Mouse (Mus musculus) kidney, embryonic 14.5 days (tissue): ENCODE data around the gene Inava. TPM values are rescaled to one million over a fixed set of nuclear protein-coding genes. Genes with fewer than 3 reads are reported as not detected.
A peak's percentile ranks its signal among the peaks of the same experiment; 100 is the strongest.

Experiments
- ATAC-seq: fragments of 200-750 bp; cut with Nextera tagmentation; 2 replicates; pipeline ENCODE4 v1.8.0; 2017; ENCODE audit warnings: moderate number of reproducible peaks, mild to moderate bottlenecking, moderate TSS enrichment, moderate library complexity; ENCODE audit not compliant: low FRiP score, low TSS enrichment
- H3K27ac ChIP-seq: fragments of 300-500 bp; sonication (generic); 2 replicates; pipeline ENCODE4 v1.5.1; 2014; ENCODE audit warnings: low read depth, mild to moderate bottlenecking, low read length, moderate library complexity, mixed read lengths
- H3K27me3 ChIP-seq: fragments of 300-500 bp; sonication (generic); 2 replicates; pipeline ENCODE4 v1.6.1; 2014; ENCODE audit warnings: mild to moderate bottlenecking, low read length; ENCODE audit not compliant: control insufficient read depth, insufficient read depth
- H3K36me3 ChIP-seq: fragments of 300-500 bp; sonication (generic); 2 replicates; pipeline ENCODE4 v1.6.1; 2014; ENCODE audit warnings: low read length, mixed read lengths; ENCODE audit not compliant: control insufficient read depth, insufficient read depth
- H3K4me1 ChIP-seq: fragments of 300-500 bp; sonication (generic); 2 replicates; pipeline ENCODE4 v1.6.1; 2014; ENCODE audit warnings: low read length, mixed read lengths; ENCODE audit not compliant: control insufficient read depth, insufficient read depth
- H3K4me2 ChIP-seq: fragments of 300-500 bp; sonication (generic); replicated peaks from 2 replicates; pipeline ENCODE4 v1.6.1; 2014; ENCODE audit warnings: low read depth, mild to moderate bottlenecking, low read length
- H3K4me3 ChIP-seq: fragments of 300-500 bp; sonication (generic); 2 replicates; pipeline ENCODE4 v1.5.1; 2014; ENCODE audit warnings: mild to moderate bottlenecking, low read length
- H3K9ac ChIP-seq: fragments of 300-500 bp; sonication (generic); 2 replicates; pipeline ENCODE4 v1.6.1; 2014; ENCODE audit warnings: low read depth, mild to moderate bottlenecking, low read length, moderate library complexity
- H3K9me3 ChIP-seq: fragments of 300-500 bp; sonication (generic); 2 replicates; pipeline ENCODE4 v1.6.1; 2016; ENCODE audit warnings: low read length; ENCODE audit not compliant: control insufficient read depth
- WGBS: fragments of 180-500 bp; shearing (Covaris S2); extraction: QIAGEN DNeasy Blood & Tissue Kit; methylation state at CpG from one replicate; pipeline ENCODE4 v1.1.7; 2014; 5-methylcytosine and 5-hydroxymethylcytosine counted together
- polyA plus RNA-seq: library from polyadenylated mRNA; unstranded; fragments of >200 nt; fragmentation: Nextera tagmentation; extraction: Ambion mirVana; gene quantifications from 2 replicates; pipeline ENCODE4 v1.2.1, GENCODE M21; 2014

Inava gene
- polyA plus RNA-seq, result 10.4 and 22.8 TPM in 2 replicates

DNA sequence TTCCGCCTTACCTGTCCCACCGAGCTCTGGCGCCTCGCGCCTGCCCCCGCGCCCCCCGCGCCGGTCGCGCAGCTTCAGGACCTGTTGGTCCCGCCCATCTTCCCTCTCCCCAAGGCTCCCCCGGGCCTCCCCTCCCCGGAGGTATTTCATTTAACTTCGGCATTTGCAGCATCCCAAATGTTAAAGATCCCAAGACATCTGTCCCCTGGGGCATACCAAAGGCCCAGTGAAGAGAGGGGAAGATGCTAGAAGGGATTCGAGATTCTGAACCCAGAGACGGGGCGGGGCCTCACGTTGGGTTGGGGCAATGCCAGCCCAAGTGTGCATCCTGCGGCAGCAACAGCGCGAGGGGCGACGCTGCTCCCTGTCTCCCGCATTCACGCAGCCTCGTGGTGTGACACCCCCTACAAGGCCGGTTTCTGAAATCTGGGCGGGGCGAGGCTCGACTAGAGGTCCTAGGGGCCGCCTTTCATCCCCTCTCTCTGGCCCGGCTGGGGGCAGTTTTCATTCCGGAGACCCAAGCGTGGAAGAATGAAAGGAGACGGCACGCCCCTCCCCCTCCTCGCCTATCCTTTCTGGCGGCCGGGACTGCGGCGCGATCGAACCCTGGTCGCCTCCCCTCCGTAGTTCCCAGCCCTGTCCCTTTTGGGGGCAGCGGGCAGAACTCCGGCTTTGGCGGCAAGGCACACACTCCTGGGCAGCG is at the start of gene Inava:
Inava (minus strand) TSS at position 373 of the 703 bp plus-strand sequence.
- ATAC-seq, result peak; percentile 87
- H3K36me3 ChIP-seq, result no peaks in the 10 kb centered on the region
- no peaks in the 10 kb centered on the region for H3K27me3 ChIP-seq
- H3K4me3 ChIP-seq, result peak within 1 kb of the TSS; percentile 62
- H3K9ac ChIP-seq, result peak within 1 kb of the TSS; percentile 65
- H3K4me2 ChIP-seq, result peak within 1 kb of the TSS; percentile 52
- peak within 1 kb of the TSS; percentile 63; the same call in 1 of the 2 replicates for H3K27ac ChIP-seq
- under 1% methylated on average over 44 of the region's 51 CpGs for WGBS
- no peaks in the 10 kb centered on the region for H3K9me3 ChIP-seq
- H3K4me1 ChIP-seq, result peaks cover 37% of the 10 kb centered on the region

DNA sequence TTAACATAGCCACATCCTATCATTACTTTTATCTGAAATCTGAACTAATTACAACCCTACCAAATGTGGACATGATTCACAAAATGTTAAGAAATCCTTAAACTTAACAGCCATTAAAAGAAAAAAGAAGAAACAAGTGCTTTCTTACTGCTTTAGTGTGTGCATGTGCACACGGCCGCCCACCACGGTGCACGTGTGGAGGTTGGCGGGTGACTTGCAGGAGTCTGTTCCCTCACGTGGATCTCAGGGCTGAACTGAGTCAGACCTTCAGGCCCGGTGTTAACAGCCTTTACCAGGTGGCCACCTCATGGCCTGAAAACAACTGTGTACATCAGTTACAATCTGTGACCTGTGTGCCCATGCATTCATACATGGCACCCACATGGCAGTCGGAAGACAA is 43.3 kb upstream of the Inava start:
- H3K4me3 ChIP-seq, result no peak overlapping the region
- no peak overlapping the region for H3K4me2 ChIP-seq
- H3K36me3 ChIP-seq, result peaks cover 93% of the 10 kb centered on the region
- no peak overlapping the region for H3K9ac ChIP-seq
- ATAC-seq, result no peak
- H3K9me3 ChIP-seq, result no peaks in the 10 kb centered on the region
- 94% methylated on average over 8 of the region's 8 CpGs for WGBS
- no peaks in the 10 kb centered on the region for H3K4me1 ChIP-seq
- no peaks in the 10 kb centered on the region for H3K27me3 ChIP-seq
- H3K27ac ChIP-seq, result no peak overlapping the region

DNA sequence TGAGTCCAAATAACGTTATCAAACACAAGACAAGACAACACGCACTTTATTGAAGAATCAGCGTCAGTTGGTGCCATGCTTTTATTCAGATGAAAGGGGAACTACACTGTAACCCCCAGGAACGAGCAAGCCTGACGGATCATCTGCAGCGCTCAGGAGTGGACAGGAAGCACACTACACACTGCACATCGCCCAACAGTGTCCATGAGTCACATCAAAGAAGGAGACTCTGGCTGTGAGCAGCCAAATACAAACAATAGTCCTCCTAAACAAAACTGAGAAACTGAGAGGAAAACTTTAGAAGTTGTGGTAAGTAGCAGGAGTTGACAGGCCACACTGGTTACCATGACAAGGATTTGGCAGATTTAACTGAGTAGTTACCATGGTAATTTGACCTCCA is 34.2 kb upstream of the Inava start:
- H3K4me2 ChIP-seq, result no peak overlapping the region
- peaks cover 28% of the 10 kb centered on the region for H3K36me3 ChIP-seq
- no peaks in the 10 kb centered on the region for H3K9me3 ChIP-seq
- H3K9ac ChIP-seq, result no peak overlapping the region
- no peaks in the 10 kb centered on the region for H3K4me1 ChIP-seq
- ATAC-seq, result no peak
- no peak overlapping the region for H3K27ac ChIP-seq
- H3K27me3 ChIP-seq, result no peaks in the 10 kb centered on the region
- 88% methylated on average over 7 of the region's 7 CpGs for WGBS
- H3K4me3 ChIP-seq, result no peak overlapping the region

DNA sequence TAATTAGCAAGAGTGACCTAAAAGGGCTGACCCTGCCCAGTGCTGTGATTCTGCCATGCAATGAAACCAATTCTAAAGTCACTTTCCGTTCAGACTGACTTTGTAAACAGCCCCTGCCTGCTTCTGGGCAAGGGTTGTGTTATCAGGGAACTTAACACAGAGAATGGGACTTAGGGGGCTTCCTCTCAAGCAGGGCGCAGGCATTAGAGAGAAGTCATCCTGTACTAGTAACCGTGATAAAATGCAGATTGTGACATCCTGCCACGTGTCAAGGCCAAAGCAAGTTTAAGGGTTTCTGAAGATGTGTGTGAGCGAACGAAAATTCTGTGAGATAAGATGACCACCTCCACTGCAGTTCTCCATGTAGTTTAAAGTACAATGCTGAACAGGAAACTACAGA is 32.1 kb upstream of the Inava start:
- Histone ChIP-seq H3K4me2 (no peak overlapping the region), H3K9ac (no peak overlapping the region), H3K36me3 (peaks cover 8% of the 10 kb centered on the region; the same call in 1 of the 2 replicates), H3K4me1 (no peaks in the 10 kb centered on the region), H3K9me3 (no peaks in the 10 kb centered on the region), H3K4me3 (no peak overlapping the region), H3K27me3 (peaks cover 11% of the 10 kb centered on the region), H3K27ac (no peak overlapping the region)
- 48% methylated on average over 6 of the region's 6 CpGs for WGBS
- ATAC-seq, result no peak

DNA sequence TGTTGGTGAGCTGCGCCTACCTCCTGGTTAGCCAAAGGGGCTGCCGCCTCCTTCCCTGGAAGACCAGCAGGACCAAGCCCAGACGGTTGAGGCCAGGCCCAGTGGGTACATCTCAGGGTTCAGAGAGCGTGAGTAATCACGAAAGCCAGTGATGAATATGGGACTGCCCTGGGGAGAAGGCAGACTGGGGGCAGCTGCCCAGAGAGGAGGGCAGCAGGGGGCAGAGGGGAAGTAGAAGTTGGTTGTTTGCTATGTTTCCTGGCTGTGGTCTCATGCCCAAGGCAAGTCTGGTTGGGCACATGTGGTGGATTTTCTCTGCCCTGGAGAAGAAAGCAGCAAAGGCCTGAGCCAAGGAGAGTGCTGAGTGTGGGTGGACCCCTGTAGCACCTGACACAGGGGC is 29.3 kb upstream of the Inava start:
- Histone ChIP-seq H3K27ac (no peak overlapping the region), H3K9me3 (no peaks in the 10 kb centered on the region), H3K27me3 (peaks cover 39% of the 10 kb centered on the region), H3K4me2 (no peak overlapping the region), H3K4me3 (no peak overlapping the region), H3K4me1 (peaks cover 13% of the 10 kb centered on the region), H3K9ac (no peak overlapping the region), H3K36me3 (no peaks in the 10 kb centered on the region; the same call in 1 of the 2 replicates)
- WGBS, result 82% methylated on average over 5 of the region's 5 CpGs
- ATAC-seq, result no peak

DNA sequence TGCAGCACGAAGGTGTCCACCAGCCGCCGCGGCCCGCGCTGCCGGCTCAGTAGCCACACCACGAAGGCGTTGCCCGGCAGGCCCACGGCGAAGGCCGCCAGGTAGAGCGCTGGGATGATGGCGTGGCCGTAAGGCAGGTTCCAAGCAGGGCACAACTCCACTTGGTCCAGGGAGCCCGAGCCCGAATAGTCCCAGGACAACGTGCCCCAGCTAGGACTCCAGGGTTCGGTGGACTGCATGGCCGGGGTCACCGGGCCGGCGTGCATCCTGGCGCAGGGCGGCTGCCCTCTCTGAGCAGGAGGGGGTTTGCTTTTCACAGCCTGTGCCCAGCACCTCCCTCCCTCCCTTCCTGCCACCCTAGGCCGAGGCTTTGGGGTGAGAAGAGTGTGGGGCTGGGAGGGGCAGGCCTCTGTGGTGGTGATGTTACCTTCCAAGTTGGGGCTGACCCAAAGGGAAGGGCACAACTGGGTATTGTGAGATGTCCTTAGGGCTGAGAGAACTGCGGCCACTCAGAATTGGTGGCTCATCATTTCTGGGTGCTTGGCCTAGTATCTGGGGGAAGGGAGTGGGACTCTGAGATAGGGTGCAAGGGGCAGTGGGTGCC is 26.7 kb upstream of the Inava start, which contains the start of gene Gpr25:
Gpr25 (minus strand) TSS at position 239 of the 604 bp plus-strand sequence.
- H3K36me3 ChIP-seq, result no peaks in the 10 kb centered on the region
- H3K4me1 ChIP-seq, result peaks cover 13% of the 10 kb centered on the region
- H3K9me3 ChIP-seq, result no peaks in the 10 kb centered on the region
- peak; percentile 51 for ATAC-seq
- no peak within 1 kb of the TSS for H3K27ac ChIP-seq
- H3K27me3 ChIP-seq, result peaks cover 58% of the 10 kb centered on the region
- H3K4me2 ChIP-seq, result peak within 1 kb of the TSS; percentile 99
- WGBS, result 5% methylated on average over 27 of the region's 28 CpGs
- peak within 1 kb of the TSS; percentile 48; the same call in 1 of the 2 replicates for H3K9ac ChIP-seq
- peak within 1 kb of the TSS; percentile 54 for H3K4me3 ChIP-seq

DNA sequence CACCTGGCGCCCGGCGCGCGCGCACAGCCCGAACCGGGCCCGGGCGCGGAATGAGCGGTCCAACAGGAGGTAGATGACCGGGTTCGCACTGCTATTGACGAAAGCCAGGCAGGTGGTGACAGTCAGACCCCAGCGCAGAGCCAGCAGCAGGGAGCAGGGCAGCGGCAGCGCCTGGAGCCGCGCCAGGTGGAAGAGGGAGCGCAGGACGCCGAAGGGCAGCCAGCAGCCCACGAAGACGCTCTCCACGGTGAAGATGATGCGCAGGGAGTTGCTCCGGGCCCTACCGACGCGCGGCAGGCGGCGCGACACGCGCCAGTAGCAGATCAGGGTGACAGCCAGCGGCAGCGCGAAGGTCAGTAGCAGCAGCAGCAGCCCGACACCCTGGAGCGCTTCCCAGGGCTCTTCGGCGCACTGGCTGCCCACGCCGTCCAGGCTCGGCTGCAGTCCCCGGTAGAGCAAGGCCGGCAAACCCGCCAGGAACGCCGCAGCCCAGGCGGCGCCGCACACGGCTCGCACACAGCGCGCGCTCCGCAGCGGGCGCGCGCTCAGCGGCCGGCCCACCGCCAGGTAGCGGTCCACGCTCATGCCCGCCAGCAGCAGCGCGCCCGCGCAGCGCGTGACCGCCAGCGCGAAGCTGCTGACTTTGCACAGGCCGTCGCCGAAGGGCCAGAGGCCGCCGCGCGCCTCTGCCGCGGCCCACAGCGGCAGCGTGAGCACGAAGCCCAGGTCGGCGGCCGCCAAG is 26.0 kb upstream of the Inava start:
- no peaks in the 10 kb centered on the region for H3K9me3 ChIP-seq
- H3K27me3 ChIP-seq, result peaks cover 58% of the 10 kb centered on the region
- H3K4me2 ChIP-seq, result peak overlapping the region; percentile 99
- H3K36me3 ChIP-seq, result no peaks in the 10 kb centered on the region
- WGBS, result under 1% methylated on average over 73 of the region's 95 CpGs
- ATAC-seq, result peak; percentile 79
- H3K4me3 ChIP-seq, result peak overlapping the region; percentile 54
- H3K9ac ChIP-seq, result peak overlapping the region; percentile 48; the same call in 1 of the 2 replicates
- no peak overlapping the region for H3K27ac ChIP-seq
- peaks cover 13% of the 10 kb centered on the region for H3K4me1 ChIP-seq

DNA sequence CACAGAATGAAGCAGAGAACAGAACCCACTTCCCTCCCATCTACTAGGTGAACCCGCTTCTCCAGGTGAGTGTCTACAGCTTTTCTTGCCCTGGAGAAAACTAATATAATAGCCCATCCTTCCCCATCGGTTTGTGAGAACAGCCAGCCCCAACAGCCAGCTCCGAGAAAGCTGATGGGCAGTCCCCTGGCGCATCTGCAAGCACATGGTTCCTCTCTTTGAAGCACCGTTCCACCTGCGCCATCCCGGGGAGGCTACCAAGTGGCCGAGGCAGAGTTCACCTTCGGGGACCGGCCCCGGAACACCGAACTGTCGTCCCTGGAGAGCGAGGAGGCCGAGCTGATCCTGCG is 25.5 kb upstream of the Inava start:
- H3K4me1 ChIP-seq, result peaks cover 13% of the 10 kb centered on the region
- H3K4me3 ChIP-seq, result peak overlapping the region; percentile 54
- ATAC-seq, result no peak
- H3K9ac ChIP-seq, result peak overlapping the region; percentile 48; the same call in 1 of the 2 replicates
- H3K27me3 ChIP-seq, result peaks cover 58% of the 10 kb centered on the region
- no peak overlapping the region for H3K27ac ChIP-seq
- no peaks in the 10 kb centered on the region for H3K36me3 ChIP-seq
- WGBS, result 2% methylated on average over 16 of the region's 16 CpGs
- H3K4me2 ChIP-seq, result peak overlapping the region; percentile 99
- H3K9me3 ChIP-seq, result no peaks in the 10 kb centered on the region
